Mouse (Mus musculus): ENCODE results near the gene Pdgfc. TPM values are rescaled to one million over a fixed set of nuclear protein-coding genes. Genes with fewer than 3 reads are reported as not detected.
"Not testable (repeated sequence)": the region's sequence is repeated elsewhere in the genome, so short reads cannot be mapped to it uniquely, and the experiment has no call there.

Pdgfc gene
- total RNA-seq, 2 experiments from 2014 or later: 2.0 to 2.9 TPM

DNA sequence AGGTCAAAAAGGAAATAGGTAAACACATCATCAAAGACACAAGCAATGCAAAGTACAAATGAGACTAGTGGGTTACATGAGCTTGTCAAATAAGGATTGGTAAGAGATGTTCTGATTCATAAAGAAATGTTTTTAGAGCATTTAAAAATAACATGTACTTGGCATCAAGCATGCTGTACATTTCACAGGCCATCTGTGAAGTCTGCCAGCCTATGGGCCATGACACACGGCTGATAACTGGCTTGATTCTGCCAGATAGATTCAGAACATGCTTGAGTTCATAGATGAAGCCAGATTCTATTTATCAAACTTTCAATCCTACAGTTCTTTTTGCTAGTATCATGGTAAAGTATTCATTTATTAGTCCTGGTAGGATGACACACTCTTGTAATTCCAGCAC, 101.8 kb downstream of the Pdgfc start:
- DNase-seq; intact Hi-C loops (cut with DNase I): not testable (repeated sequence)

DNA sequence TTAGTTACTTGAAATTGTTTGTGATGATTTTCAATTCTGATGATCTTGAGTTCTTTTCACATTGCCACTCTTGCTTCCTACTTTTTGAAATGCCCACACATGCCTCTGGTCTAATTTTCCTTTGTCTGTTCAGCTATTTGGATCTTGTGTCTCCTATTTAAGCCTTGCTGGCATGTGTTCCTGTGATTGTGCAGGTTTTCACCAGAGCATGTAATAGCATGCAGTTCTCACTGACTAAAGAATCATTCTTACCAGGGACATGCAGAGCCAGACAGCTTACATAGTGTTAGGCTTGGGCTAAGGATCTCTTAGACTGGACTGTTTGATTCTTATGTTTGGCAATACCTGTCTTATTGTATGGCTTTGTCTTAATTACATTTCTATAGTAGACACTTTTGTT, 107.5 kb downstream of the Pdgfc start:
- DNase-seq: no peak
- intact Hi-C loops (cut with DNase I): no loop called here

DNA sequence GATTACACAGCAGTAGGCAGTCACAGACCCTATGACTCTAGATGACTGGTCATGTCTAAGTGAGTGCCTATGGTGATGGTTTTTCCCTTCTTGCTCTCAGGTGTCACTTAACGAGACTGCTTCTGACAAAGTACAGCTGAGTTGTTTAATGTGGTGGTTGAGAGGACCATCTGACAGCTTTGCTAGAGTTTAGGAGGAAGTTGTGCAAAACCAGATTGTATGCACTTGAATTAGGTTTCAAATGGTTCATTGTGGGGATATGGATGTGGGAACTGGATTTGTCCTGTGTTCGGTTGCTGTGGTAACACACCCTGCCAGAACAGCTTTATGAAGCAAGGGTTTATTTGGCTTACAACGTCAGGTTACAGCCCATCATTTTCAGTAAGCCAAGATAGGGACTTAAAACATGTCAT, 112.9 kb downstream of the Pdgfc start:
- intact Hi-C loops (cut with DNase I): no loop called here

DNA sequence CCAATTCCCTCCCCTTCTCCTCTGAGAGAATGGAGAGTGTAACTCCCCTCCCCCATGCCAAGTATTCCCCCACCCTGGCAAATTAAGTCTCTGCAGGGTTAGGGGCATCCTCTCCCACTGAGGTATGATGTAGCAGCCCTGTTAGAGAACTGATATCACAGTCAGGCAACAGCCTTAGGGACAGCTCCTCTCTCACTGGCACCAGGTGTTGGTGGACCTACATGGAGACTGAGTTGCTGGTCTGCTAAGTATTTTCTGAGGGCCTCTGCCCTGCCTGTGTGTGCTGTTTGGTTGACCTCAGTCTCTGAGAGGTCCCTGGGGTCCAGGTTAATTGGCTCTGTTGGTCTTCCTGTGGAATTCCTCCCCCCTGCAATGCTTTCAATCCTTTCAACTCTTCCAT, 114.0 kb downstream of the Pdgfc start:
- DNase-seq: no peak
- intact Hi-C loops (cut with DNase I): no loop called here

More for the DNA sequence above, 112.9 kb downstream of the Pdgfc start:
- DNase-seq: no peak

DNA sequence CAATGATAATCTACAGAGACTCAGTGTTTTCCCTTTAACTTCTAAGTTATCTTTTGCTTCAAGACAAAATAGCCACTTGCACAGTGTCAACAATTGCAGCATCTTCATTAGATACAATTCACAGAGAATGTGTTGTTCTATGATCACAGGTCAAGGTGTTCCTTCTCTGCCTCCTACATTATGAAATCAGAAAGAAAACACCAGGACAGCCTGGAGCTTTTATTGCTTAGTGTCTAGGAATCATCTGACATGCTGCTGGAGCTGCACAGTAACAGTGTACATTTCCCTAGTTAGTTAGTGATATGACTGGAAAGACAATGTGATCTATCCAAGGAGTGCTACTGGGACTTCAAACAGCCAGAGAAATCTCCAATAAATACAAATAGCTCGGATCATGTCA, 118.2 kb downstream of the Pdgfc start:
- intact Hi-C loops (cut with DNase I): no loop called here
- no peak for DNase-seq

DNA sequence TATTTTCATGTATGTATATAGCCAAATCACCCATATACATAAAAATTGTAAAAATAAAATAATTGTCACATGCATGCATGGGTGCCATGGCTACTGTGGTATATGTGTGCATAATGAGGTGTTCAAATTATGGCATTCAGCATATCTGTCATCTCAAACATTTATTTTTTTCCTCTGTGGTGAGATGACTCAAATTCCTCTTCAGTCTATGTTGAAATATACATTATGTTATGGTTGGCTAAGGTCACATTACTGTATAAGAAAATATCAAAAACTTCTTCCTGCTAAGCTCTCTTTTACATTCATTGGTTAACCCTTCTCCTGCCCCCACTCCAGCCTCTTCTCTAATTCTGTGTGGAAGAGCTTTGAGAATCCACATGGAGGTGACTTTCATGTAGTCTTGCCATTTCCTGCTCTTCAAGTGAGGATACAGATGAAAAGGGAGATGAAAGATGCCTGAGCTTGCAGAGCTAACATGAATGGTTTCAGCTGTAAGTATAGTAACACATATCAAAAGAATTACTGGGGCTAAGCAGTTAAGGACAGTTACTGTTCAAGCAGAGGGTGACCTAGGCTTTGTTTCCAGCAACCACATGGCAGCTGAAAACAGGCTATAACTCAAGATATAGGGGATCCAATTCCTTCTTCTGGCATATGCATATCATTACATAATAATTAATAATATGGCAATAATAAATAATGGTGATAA, 124.4 kb downstream of the Pdgfc start:
- no peak for DNase-seq
- intact Hi-C loops (cut with DNase I): no loop called here

DNA sequence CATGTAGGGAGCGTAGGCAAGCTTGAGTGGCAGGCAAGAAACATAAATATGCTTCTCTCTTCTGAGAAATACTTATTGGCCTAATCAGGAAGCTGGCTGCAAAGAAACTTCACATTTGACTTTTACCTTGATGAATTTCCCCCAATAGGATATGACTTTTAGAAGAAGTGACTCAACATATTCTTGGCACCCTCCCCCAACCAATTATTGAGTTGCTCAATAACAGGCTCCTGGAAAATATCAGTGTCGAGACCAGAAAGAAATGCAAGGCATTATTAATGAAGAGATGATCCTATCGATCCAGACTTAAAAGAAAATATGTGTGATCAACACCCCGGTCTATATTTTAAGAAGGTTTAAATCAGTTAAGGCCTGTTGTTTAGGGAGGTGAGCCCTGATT, 125.9 kb downstream of the Pdgfc start:
- DNase-seq: no peak
- intact Hi-C loops (cut with DNase I): no loop called here

DNA sequence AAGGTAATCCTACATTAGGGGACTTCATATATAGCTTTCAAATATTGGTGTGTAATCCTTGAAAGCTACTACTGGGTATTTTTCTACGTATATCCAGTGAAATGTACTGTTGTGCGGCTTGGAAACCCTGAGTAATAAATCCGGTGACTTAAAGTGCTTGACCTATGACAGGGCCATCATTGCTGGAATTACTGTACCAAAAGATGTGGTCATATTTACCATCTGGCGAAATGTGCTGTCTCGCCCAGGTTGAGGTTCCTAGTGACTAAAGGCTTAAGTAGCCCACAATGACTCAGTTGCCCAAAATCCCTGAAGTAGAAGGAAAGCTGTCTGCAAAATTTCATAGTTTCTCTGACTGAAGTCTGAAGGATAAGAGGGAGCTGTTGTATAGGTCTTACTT, 127.9 kb downstream of the Pdgfc start:
- intact Hi-C loops (cut with DNase I): no loop called here
- DNase-seq: no peak

DNA sequence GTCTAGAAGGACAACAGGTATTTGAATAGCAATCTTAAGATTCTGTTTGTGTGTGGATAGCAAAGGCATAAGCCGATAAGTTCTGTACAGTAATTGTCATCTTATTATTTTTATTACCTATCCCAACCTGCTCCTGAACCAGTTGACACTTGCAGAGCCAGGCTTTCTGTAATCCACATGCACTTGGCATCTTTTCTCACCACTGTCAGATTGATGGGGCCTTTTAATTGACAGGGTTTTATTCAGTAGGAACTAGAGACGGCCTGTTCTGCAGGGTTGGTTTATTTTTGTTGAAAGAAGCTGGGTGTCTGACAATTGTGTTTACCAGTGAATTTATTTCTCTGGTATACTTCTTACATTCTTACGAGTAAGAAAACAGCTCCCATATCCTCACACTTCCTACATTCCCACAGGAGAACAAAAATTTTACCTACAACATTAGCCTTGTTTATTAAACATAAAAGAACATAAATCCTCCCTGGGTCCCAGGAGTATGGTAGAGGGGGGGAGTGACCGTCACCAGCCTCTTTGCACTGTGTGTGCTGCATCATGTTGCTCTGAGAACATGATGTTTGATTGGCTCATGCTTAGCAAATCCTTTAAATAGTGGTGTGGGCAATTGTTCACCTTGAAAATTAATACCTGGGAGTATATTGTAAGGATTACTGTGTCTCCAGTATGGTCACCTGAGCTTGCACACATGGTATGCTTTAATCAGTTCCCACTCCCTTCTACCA, 134.0 kb downstream of the Pdgfc start:
- no peak for DNase-seq
- intact Hi-C loops (cut with DNase I): no loop called here

DNA sequence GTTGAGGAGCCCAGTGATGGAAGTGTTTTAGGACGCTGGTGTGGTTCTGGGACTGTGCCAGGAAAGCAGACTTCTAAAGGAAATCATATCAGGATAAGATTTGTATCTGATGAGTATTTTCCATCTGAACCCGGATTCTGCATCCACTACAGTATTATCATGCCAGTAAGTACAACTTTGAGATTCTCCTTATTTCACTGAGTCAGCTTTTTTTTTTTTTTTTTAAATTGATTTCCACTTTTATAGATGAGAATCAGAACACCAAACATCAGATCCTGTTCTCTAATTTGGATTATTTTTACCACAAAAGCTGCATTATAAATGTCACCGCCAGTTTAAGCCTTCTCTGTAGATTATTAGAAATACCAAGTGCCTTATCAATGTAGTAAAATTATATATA, 138.6 kb downstream of the Pdgfc start:
- intact Hi-C loops (cut with DNase I): no loop called here

DNA sequence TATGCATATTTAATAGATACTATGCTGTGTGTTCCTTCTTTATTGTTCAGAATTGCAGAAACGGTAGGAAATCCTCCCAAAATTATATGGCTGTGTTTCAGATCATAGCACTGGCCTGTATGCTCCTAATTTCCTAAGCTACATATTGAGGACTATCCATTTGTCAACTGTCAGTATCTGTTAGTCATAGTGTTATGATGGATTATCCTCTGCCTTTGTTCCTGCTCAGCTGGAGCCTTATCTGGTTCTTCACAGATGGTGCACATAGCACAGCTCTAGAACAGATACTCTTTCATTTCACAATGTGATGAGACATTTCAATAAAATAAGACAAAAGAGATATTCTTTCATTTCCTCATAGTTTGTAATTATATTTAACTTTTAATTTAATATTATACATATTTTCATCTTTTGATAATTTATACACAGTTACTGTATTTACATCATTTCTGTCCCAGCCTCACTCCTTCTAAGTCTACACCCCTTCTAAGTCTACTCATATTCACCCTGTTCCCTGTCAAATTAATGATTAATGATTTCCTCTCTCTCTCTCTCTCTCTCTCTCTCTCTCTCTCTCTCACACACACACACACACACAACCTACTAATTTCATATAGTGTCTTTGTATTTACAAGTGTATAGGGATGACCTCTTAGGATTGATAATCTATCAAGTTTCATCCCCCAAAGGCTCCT, 145.2 kb downstream of the Pdgfc start:
- intact Hi-C loops (cut with DNase I): no loop called here
- no peak for DNase-seq

More for the DNA sequence above, 138.6 kb downstream of the Pdgfc start:
- no peak for DNase-seq

DNA sequence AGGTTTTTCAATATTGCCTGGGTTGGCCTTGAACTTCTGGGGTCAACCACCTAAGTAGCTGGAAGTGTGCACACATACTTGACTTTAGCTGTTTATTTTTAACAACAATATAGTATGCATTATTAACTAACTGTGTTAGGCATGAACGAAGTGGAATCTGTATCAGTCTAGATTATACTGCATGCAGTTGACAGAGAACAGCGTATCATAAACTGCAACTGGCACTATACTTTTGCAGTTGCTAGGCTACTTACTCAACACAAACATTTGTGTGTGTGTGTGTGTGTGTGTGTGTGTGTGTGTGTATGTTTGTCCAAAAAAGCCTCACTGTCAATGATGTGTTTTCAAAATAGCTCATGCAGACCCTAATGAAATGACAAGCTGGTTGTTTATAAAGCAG, 160.7 kb downstream of the Pdgfc start:
- intact Hi-C loops (cut with DNase I): no loop called here

DNA sequence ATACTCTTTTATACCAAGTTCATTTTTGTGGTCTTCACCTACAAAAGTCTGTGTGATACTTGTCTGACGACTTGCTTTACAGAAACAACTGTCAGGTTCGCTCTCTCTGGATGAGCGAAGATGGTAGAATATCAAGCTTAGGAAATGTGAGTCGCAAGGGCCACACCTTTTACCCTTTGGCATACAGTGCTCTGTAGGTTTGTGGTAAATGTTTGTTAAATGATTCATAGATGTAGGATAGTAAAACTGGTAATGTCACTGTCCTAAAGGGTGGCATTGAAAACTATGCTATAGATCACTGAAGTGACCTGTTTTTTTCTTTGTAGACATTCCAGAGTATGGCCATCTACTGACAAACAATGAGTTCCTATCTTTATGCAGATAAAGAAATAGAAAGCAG, 161.4 kb downstream of the Pdgfc start:
- intact Hi-C loops (cut with DNase I): no loop called here
- no peak for DNase-seq

More for the DNA sequence above, 160.7 kb downstream of the Pdgfc start:
- no peak for DNase-seq

DNA sequence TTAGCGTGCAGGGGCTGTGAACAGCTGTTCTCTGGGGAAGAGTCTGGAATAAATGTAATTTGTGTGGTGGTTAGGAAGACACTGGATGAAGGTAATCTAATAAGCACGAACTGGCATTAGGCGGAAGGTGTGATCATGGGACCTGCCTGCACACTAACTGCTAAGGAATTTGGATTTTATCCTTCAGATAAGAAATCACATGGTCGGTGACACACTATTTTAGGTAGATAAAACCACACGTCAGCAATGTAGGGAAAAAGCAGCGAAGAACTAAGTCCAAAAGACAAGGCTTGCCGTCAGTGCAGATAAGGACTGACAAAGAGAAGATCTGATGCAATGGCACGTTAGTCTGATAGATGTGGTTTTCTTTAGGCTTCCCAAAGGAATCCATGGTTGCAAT, 164.4 kb downstream of the Pdgfc start:
- intact Hi-C loops (cut with DNase I): no loop called here
- DNase-seq: no peak

DNA sequence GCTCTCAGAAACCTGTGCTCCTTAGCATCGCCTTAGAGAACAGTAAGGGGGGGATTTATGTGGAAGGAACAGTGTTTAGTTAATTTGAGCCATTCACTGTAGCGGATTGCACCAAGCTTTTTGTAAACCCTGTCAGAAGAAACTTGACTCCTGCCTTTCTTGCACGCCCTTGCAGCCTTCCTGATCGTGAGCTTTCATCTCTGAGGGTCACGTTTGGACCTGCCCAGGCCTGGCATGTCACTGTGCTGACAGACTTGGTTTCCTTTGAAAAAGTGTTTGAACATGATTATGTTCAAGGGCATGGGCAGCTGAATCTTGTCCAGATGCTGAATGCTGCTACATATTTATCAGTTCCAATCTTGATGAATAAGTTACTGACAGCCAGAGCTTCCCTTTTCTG, 169.0 kb downstream of the Pdgfc start:
- DNase-seq: no peak
- intact Hi-C loops (cut with DNase I): no loop called here

DNA sequence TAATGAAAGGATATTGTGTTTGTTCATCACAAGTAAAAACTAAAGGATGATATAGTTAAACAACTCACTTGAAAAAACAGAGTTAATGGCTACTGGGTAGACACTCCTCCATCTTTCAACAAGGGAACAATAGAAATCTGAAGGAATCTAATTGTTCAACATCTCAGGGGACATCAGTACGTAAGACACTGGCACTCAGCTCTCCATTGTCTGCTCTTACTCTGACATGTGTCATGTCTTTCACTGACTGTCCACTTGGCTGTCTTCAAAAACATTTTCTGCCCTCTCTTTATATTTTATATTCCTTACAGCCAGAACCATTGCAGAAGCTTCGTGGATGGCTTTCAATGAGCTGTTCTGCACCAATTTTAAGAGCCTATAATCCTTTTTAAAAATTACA, 172.0 kb downstream of the Pdgfc start:
- DNase-seq: no peak
- intact Hi-C loops (cut with DNase I): no loop called here

DNA sequence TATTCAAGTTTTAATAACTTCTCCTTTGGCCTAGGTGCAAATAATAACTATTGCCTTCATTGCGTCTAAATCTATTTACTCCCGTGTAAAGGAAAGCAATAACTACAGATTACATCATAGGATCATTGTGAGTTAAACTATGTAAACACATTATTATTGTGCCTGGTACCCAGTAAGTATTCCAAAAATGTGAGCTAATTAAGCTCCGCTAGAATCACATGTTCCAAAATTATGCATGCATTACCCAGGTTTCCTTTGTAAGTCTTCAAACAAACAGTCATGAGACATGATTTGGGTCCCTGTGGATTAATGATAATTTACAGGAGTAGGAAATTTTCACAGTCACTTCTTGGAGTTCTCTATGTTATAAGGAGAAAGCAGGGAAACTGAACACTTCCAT, 174.9 kb downstream of the Pdgfc start:
- no peak for DNase-seq
- intact Hi-C loops (cut with DNase I): loop anchor here (10.0 kb wide), 1 partner anchor 176 kb away; the partner anchor contains the start of gene Pdgfc

DNA sequence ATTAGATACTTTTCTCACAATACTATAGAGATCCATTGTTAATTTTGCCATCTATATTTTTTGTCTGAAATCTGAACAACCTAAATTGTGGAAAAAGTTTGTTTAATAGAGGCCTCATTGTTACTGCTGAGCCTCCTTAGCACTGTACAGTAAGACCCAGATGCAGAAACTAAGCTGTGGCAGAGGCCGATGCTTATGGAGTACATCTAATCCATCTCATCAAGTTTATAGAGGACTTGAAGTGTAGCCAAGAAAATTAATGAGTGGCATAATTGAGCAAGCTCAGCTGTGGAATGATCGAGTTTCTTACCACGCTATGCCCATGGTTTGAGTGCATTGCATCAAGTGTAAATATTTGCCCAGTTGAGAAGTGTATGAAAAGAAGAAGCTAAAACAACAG, 175.4 kb downstream of the Pdgfc start:
- intact Hi-C loops (cut with DNase I): loop anchor here (10.0 kb wide), 1 partner anchor 177 kb away; the partner anchor contains the start of gene Pdgfc
- no peak for DNase-seq

DNA sequence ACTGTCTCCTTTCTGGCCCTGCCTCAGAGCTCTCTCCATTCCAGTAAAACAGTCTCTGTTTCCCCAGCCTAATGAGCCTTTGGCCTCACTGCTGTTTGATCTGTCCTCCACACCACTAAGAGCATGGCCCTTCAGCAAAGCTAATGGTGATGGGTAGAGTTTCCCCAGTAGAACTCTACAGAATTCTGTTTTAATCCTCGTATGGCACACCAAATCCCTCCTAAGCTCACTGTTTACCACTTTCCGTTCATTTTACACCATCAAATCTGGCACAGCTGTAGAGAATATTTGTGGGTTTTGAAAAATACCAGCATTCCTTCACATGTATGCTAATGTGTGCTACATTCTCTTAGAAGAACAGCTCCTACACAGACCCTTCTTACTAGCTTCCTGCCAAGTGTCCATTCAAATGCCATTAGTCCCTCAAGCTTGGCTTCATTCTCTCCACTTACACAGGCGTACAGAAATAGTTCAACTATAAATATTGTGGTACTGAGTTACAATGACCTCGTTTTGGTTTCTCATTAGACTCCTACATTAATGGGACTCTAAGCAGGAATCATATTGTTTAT, 179.4 kb downstream of the Pdgfc start:
- intact Hi-C loops (cut with DNase I): loop anchor here (10.0 kb wide), 1 partner anchor 181 kb away; the partner anchor contains the start of gene Pdgfc
- no peak for DNase-seq

DNA sequence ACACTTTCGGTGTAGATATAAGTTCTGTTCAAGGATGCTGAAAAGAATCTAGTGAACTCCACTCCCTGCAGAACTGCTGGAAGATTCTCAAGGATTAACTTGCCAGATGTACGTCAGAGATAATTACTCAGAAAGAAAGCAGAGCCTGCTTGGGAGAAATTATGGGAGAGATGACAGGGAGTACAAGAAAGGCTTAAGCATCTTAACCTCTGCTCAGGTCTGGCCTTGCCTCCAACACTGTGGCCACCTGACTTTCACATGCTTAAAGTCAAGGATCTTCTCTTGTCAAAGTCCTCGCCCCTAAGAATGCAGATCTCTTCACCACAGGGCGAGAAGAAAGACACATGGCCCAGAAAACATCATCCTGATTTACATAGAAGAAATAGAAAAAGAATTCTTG, 185.5 kb downstream of the Pdgfc start:
- intact Hi-C loops (cut with DNase I): no loop called here
- no peak for DNase-seq

DNA sequence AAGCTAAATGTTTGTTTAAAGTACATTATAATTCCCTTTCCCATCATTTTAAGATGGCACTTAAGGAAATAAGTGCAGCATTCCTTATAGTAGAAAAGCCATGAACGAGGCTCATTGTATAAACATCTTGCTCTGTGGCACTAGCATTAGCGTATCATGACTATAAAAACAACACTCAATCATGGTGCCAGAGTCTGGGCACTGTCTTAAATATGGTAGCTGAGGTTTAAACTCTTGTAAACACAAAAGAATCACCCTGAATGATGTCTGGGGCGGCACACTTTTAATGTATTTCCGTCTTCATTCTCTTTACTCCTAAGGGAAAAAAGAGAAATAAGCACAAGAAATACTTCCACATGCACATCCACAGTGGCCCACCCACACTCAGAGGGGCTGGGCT, 192.1 kb downstream of the Pdgfc start:
- intact Hi-C loops (cut with DNase I): no loop called here
- no peak for DNase-seq

Data from heart, postnatal 36 days (tissue).